Mouse (Mus musculus) monocyte, adult 5-6 weeks (primary cell): ENCODE data around the gene Mustn1. TPM values are rescaled to one million over a fixed set of nuclear protein-coding genes. Genes with fewer than 3 reads are reported as not detected.

Experiments
- ATAC-seq: fragments of 153-309, 156-312 bp; replicated peaks from 2 replicates; pipeline ENCODE4 v1.8.0; 2017; ENCODE audit warnings: mild to moderate bottlenecking; ENCODE audit not compliant: low TSS enrichment, insufficient number of reproducible peaks, severe bottlenecking, poor library complexity, low FRiP score
- total RNA-seq: library from RNA; stranded (forward); fragments of 200-1000, 200-491, 200-594 nt; gene quantifications from 3 replicates; pipeline ENCODE4 v1.2.3, GENCODE M21; 2017

Mustn1 gene
- total RNA-seq, 1 experiment from 2014 or later = not detected

DNA sequence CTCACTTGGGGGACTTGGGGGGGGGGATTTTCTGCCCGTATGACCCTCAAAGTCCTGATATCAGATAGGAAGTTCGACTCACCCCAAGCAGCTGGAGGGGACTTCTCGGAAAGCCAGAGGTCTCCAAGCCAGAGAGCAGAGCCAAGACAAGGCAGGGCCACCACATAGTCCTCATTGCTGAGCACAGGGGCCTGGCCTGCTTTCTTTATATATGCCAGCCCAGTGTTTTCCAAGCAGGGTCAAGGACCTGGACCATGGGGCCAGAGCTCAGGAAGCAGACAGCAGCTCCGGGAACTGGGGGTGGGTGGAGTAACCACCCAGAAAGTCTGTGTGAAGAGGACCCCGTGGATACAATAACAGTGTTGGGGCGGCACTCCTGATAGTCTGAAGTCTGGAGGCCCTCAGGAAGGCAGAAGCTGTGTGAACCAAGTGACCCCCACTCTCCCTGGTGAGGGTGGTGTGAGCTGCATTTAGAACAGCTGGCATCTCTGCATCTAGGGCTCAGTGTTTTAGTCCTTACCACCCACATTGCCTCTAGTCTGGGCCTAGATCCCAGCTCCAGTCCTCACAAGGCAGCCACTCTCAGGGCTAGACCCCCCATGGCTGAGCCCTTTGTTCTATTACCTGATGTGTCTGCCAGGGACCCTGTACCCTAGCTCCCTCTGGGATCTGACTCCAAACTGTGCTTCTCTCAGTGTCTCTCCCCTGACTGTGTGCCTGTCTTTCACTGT is 44.5 kb downstream of the Mustn1 start, which contains the start of gene Itih3:
Itih3 (minus strand) TSS at position 386 of the 731 bp plus-strand sequence.
- no peak for ATAC-seq

DNA sequence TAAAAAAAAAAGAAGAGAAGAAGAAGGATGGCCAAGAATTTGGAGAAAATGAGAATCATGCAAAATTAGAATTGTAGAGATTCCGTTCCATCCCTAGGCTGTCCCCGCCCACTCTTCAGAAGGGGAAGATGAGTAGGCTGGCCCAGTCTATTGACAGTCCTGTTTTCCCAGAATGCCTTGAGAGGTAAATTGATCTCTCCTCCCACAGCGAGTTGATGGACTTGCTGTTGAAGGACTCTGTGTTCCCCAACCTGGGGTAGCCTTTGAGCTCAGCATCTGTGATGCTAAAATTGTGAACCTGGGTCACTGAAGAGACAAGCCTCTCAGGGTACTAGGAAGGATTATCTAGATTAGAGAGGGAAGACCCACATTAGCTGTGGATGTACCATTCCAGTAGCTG is 46.5 kb downstream of the Mustn1 start:
- ATAC-seq = no peak

DNA sequence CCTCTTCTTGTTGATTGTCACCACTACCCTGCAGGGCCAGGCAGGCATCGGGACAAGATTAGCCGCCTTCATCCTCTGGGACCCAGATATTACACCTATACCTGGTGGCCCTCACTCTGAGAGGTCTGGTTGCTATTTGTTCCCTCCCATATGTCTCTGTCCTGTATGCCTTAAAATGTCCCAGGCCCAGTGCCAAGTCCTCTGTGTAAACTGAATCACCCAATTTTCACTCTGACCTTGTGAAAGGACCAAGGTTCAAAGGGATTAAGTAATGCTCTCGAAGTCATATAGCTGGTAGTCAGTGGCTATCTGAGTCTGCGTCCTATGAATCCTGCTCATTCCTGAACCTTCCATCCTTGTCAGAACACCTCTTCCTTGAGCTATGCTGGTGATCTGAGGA is 51.4 kb downstream of the Mustn1 start:
- no peak for ATAC-seq

Other genes with a start within 250 kb of the Mustn1 start
- 14.2 to 22.2 TPM (median 16.0 TPM) in 3 replicates for gene Rft1, start 224.8 kb upstream of the Mustn1 start, total RNA-seq
- 2.5 to 6.9 TPM (median 6.1 TPM) in 3 replicates for gene Sfmbt1, start 164.4 kb upstream of the Mustn1 start, total RNA-seq
- gene Tmem110, start 53.6 kb upstream of the Mustn1 start, total RNA-seq = 6.1 to 14.1 TPM (median 11.7 TPM) in 3 replicates
- gene Itih4, start 7.3 kb downstream of the Mustn1 start, total RNA-seq = not detected in 3 replicates
- gene Itih3, start 44.6 kb downstream of the Mustn1 start, total RNA-seq = not detected in 3 replicates
- not detected in 3 replicates for gene Itih1, start 64.1 kb downstream of the Mustn1 start, total RNA-seq
- gene Nek4, start 72.2 kb downstream of the Mustn1 start, total RNA-seq = 5.3 to 6.9 TPM (median 5.3 TPM) in 3 replicates
- gene Glt8d1, start 122.2 kb downstream of the Mustn1 start, total RNA-seq = 17.0 to 29.2 TPM (median 20.6 TPM) in 3 replicates
- gene Spcs1, start 122.5 kb downstream of the Mustn1 start, total RNA-seq = 73.5 to 105 TPM (median 73.5 TPM) in 3 replicates
- 41.7 to 67.0 TPM (median 49.4 TPM) in 3 replicates for gene Pbrm1, start 139.9 kb downstream of the Mustn1 start, total RNA-seq
- gene Gnl3, start 140.0 kb downstream of the Mustn1 start, total RNA-seq = 99.4 to 162 TPM (median 133 TPM) in 3 replicates
- gene Smim4, start 249.8 kb downstream of the Mustn1 start, total RNA-seq = 28.8 to 62.7 TPM (median 40.4 TPM) in 3 replicates